Mouse (Mus musculus): Measurements from ENCODE around the gene Arhgap17. TPM values are rescaled to one million over a fixed set of nuclear protein-coding genes. Genes with fewer than 3 reads are reported as not detected.

Gene Arhgap17
- total and polyA plus RNA-seq, 2 experiments from 2014 or later: 4.8 to 6.3 TPM

- Histone ChIP-seq H3K4me1 (ENCODE audit: insufficient read depth, low read length) (peaks cover 4% of the 10 kb centered on the region; the same call in 1 of the 2 replicates), H3K27me3 (ENCODE audit: insufficient read depth, low read length) (no peaks in the 10 kb centered on the region), H3K9me3 (ENCODE audit: low read length) (no peaks in the 10 kb centered on the region), H3K4me3 (ENCODE audit: low read depth, low read length) (no peak overlapping the region), H3K9ac (replicated peaks; ENCODE audit: low read length, poor library complexity, severe bottlenecking) (no peak overlapping the region), H3K36me3 (ENCODE audit: insufficient read depth, low read length) (no peaks in the 10 kb centered on the region), H3K27ac (ENCODE audit: low read depth, low read length) (no peak overlapping the region), H3K4me2 (ENCODE audit: low read depth, low read length, poor library complexity, severe bottlenecking) (no peak overlapping the region)
- WGBS: 88% methylated on average over 14 of the region's 14 CpGs
- TF ChIP-seq CTCF (IDR thresholded peaks at IDR 0.05): no peak
- no peak for DNase-seq (ENCODE audit: low spot score)
- no peak for ATAC-seq (ENCODE audit: low FRiP score)
Measured at GRCm38 (mm10) chr7:123254196-123254970, 115.3 kb downstream of the Arhgap17 start.

GRCm38 (mm10) chr7:123253396-123253795 lies 116.3 kb downstream of the Arhgap17 start:
- peaks cover 4% of the 10 kb centered on the region; the same call in 1 of the 2 replicates for H3K4me1 ChIP-seq (ENCODE audit: insufficient read depth, low read length)
- no peaks in the 10 kb centered on the region for H3K36me3 ChIP-seq (ENCODE audit: insufficient read depth, low read length)
- peak; percentile 64 for DNase-seq (ENCODE audit: low spot score)
- no peak for TF ChIP-seq CTCF (IDR thresholded peaks at IDR 0.05)
- no peak overlapping the region for H3K4me3 ChIP-seq (ENCODE audit: low read depth, low read length)
- ATAC-seq (ENCODE audit: low FRiP score): peak; percentile 65; the same call in 1 of the 2 replicates
- peak overlapping the region; percentile 55 for H3K27ac ChIP-seq (ENCODE audit: low read depth, low read length)
- H3K9me3 ChIP-seq (ENCODE audit: low read length): no peaks in the 10 kb centered on the region
- H3K9ac ChIP-seq (replicated peaks; ENCODE audit: low read length, poor library complexity, severe bottlenecking): no peak overlapping the region
- H3K4me2 ChIP-seq (ENCODE audit: low read depth, low read length, poor library complexity, severe bottlenecking): no peak overlapping the region
- WGBS: 52% methylated on average over 7 of the region's 7 CpGs
- H3K27me3 ChIP-seq (ENCODE audit: insufficient read depth, low read length): no peaks in the 10 kb centered on the region

GRCm38 (mm10) chr7:123251343-123251742 lies 118.4 kb downstream of the Arhgap17 start:
- Histone ChIP-seq H3K36me3 (ENCODE audit: insufficient read depth, low read length) (no peaks in the 10 kb centered on the region), H3K9ac (replicated peaks; ENCODE audit: low read length, poor library complexity, severe bottlenecking) (no peak overlapping the region), H3K4me1 (ENCODE audit: insufficient read depth, low read length) (peaks cover 4% of the 10 kb centered on the region; the same call in 1 of the 2 replicates), H3K4me2 (ENCODE audit: low read depth, low read length, poor library complexity, severe bottlenecking) (no peak overlapping the region), H3K4me3 (ENCODE audit: low read depth, low read length) (no peak overlapping the region), H3K9me3 (ENCODE audit: low read length) (no peaks in the 10 kb centered on the region), H3K27ac (ENCODE audit: low read depth, low read length) (no peak overlapping the region), H3K27me3 (ENCODE audit: insufficient read depth, low read length) (no peaks in the 10 kb centered on the region)
- whole genome bisulfite sequencing: 43% methylated on average over 6 of the region's 6 CpGs
- ATAC-seq (ENCODE audit: low FRiP score): no peak
- DNase-seq (ENCODE audit: low spot score): no peak
- no peak for TF ChIP-seq CTCF (IDR thresholded peaks at IDR 0.05)

GRCm38 (mm10) chr7:123248166-123248565 lies 121.5 kb downstream of the Arhgap17 start:
- Histone ChIP-seq H3K27me3 (ENCODE audit: insufficient read depth, low read length) (no peaks in the 10 kb centered on the region), H3K4me2 (ENCODE audit: low read depth, low read length, poor library complexity, severe bottlenecking) (no peak overlapping the region), H3K27ac (ENCODE audit: low read depth, low read length) (no peak overlapping the region), H3K4me1 (ENCODE audit: insufficient read depth, low read length) (peaks cover under 1% of the 10 kb centered on the region; the same call in 1 of the 2 replicates), H3K4me3 (ENCODE audit: low read depth, low read length) (no peak overlapping the region), H3K36me3 (ENCODE audit: insufficient read depth, low read length) (no peaks in the 10 kb centered on the region), H3K9ac (replicated peaks; ENCODE audit: low read length, poor library complexity, severe bottlenecking) (no peak overlapping the region), H3K9me3 (ENCODE audit: low read length) (no peaks in the 10 kb centered on the region)
- no peak for DNase-seq (ENCODE audit: low spot score)
- no peak for ATAC-seq (ENCODE audit: low FRiP score)
- no peak for TF ChIP-seq CTCF (IDR thresholded peaks at IDR 0.05)
- WGBS: 44% methylated on average over 2 of the region's 2 CpGs

GRCm38 (mm10) chr7:123246504-123247084 lies 123.1 kb downstream of the Arhgap17 start:
- no peak for ATAC-seq (ENCODE audit: low FRiP score)
- no peak overlapping the region for H3K9ac ChIP-seq (replicated peaks; ENCODE audit: low read length, poor library complexity, severe bottlenecking)
- no peak overlapping the region for H3K27ac ChIP-seq (ENCODE audit: low read depth, low read length)

GRCm38 (mm10) chr7:123244833-123245232 lies 124.9 kb downstream of the Arhgap17 start:
- Histone ChIP-seq H3K4me3 (ENCODE audit: low read depth, low read length) (no peak overlapping the region), H3K9ac (replicated peaks; ENCODE audit: low read length, poor library complexity, severe bottlenecking) (no peak overlapping the region), H3K27me3 (ENCODE audit: insufficient read depth, low read length) (no peaks in the 10 kb centered on the region), H3K4me1 (ENCODE audit: insufficient read depth, low read length) (no peaks in the 10 kb centered on the region), H3K9me3 (ENCODE audit: low read length) (no peaks in the 10 kb centered on the region), H3K36me3 (ENCODE audit: insufficient read depth, low read length) (no peaks in the 10 kb centered on the region), H3K4me2 (ENCODE audit: low read depth, low read length, poor library complexity, severe bottlenecking) (no peak overlapping the region), H3K27ac (ENCODE audit: low read depth, low read length) (no peak overlapping the region)
- no peak for DNase-seq (ENCODE audit: low spot score)
- TF ChIP-seq CTCF (IDR thresholded peaks at IDR 0.05): no peak
- 83% methylated on average over 1 of the region's 1 CpGs for WGBS
- no peak for ATAC-seq (ENCODE audit: low FRiP score)

More at GRCm38 (mm10) chr7:123246504-123247084, 123.1 kb downstream of the Arhgap17 start:
- Histone ChIP-seq H3K4me1 (ENCODE audit: insufficient read depth, low read length) (no peaks in the 10 kb centered on the region), H3K4me3 (ENCODE audit: low read depth, low read length) (no peak overlapping the region), H3K27me3 (ENCODE audit: insufficient read depth, low read length) (no peaks in the 10 kb centered on the region), H3K4me2 (ENCODE audit: low read depth, low read length, poor library complexity, severe bottlenecking) (no peak overlapping the region), H3K36me3 (ENCODE audit: insufficient read depth, low read length) (no peaks in the 10 kb centered on the region), H3K9me3 (ENCODE audit: low read length) (no peaks in the 10 kb centered on the region)
- no peak for DNase-seq (ENCODE audit: low spot score)
- no peak for TF ChIP-seq CTCF (IDR thresholded peaks at IDR 0.05)
- 69% methylated on average over 4 of the region's 4 CpGs for WGBS
